Mouse (Mus musculus) hindbrain, embryonic 14.5 days (tissue): ENCODE data around the gene Cyp2d22. TPM values are rescaled to one million over a fixed set of nuclear protein-coding genes. Genes with fewer than 3 reads are reported as not detected.

ENCODE experiments used
- ATAC-seq: fragments of 200-750 bp; cut with Nextera tagmentation; 2 replicates; pipeline ENCODE4 v1.8.0; 2017; ENCODE audit warnings: moderate number of reproducible peaks, mild to moderate bottlenecking, moderate TSS enrichment, moderate library complexity; ENCODE audit not compliant: low FRiP score
- DNase-seq: peaks from one replicate; pipeline ENCODE4 v3.0.0-alpha.2; 2015; ENCODE audit warnings: low spot score
- H3K27ac ChIP-seq: fragments of 300-500 bp; sonication (generic); 2 replicates; pipeline ENCODE4 v1.5.1; 2014; ENCODE audit warnings: mild to moderate bottlenecking, moderate library complexity
- H3K27me3 ChIP-seq: fragments of 300-500 bp; sonication (generic); 2 replicates; pipeline ENCODE4 v1.6.1; 2014; ENCODE audit warnings: mild to moderate bottlenecking, low read length, mixed read lengths; ENCODE audit not compliant: control insufficient read depth, insufficient read depth
- H3K36me3 ChIP-seq: fragments of 300-500 bp; sonication (generic); replicated peaks from 2 replicates; pipeline ENCODE4 v1.6.1; 2014; ENCODE audit not compliant: control insufficient read depth, insufficient read depth
- H3K4me1 ChIP-seq: fragments of 300-500 bp; sonication (generic); replicated peaks from 2 replicates; pipeline ENCODE4 v1.6.1; 2014; ENCODE audit warnings: antibody characterized with exemption, low read length, mixed read lengths; ENCODE audit not compliant: control insufficient read depth, insufficient read depth
- H3K4me2 ChIP-seq: fragments of 300-500 bp; sonication (generic); replicated peaks from 2 replicates; pipeline ENCODE4 v1.6.1; 2014; ENCODE audit warnings: mild to moderate bottlenecking, moderate library complexity
- H3K4me3 ChIP-seq: fragments of 300-500 bp; sonication (generic); replicated peaks from 2 replicates; pipeline ENCODE4 v1.5.1; 2014; ENCODE audit warnings: mild to moderate bottlenecking, low read length
- H3K9ac ChIP-seq: fragments of 300-500 bp; sonication (generic); 2 replicates; pipeline ENCODE4 v1.6.1; 2014
- H3K9me3 ChIP-seq: fragments of 300-500 bp; sonication (generic); 2 replicates; pipeline ENCODE4 v1.6.1; 2016; ENCODE audit warnings: low read length; ENCODE audit not compliant: control insufficient read depth
- WGBS: fragments of 180-500 bp; shearing (Covaris S2); extraction: QIAGEN DNeasy Blood & Tissue Kit; methylation state at CpG from one replicate; pipeline ENCODE4 v1.1.7; 2014; 5-methylcytosine and 5-hydroxymethylcytosine counted together
- polyA plus RNA-seq: library from polyadenylated mRNA; unstranded; fragments of >200 nt; fragmentation: Nextera tagmentation; extraction: Ambion mirVana; gene quantifications from 2 replicates; pipeline ENCODE4 v1.2.1, GENCODE M21; 2014

Gene Cyp2d22
- polyA plus RNA-seq, 1 experiment from 2014 or later = 2.5 TPM

- Histone ChIP-seq H3K4me3 (no peak overlapping the region), H3K4me1 (peaks cover 15% of the 10 kb centered on the region), H3K9ac (no peak overlapping the region), H3K9me3 (no peaks in the 10 kb centered on the region), H3K4me2 (no peak overlapping the region), H3K27ac (no peak overlapping the region), H3K36me3 (peaks cover 12% of the 10 kb centered on the region), H3K27me3 (peaks cover 18% of the 10 kb centered on the region)
- no peak for ATAC-seq
- DNase-seq = no peak
- 89% methylated on average over 27 of the region's 27 CpGs for WGBS
These were observed 36.4 kb downstream of the Cyp2d22 start for GRCm38 (mm10) chr15:82343368-82344287.

DNA sequence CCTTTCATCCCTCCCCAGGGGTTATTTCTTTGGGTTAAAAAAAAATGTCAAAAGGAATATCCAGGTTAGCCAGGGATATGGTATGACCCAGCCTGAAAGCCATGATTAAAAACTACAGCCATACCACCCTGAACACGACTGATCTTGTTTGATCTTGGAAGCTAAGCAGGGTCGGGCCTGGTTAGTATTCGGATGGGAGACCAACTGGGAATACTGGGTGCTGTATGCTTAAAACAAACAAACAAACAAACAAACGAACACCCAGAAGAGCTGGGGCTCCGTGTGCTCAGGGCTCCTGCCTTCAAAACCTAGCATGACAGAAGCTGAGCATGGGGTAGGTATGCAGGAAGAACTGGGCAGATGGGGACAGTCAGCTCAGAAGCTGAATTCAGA is 37.5 kb downstream of the Cyp2d22 start:
- H3K4me1 ChIP-seq = peaks cover 21% of the 10 kb centered on the region
- ATAC-seq (no peak), DNase-seq (no peak)
- H3K4me2 ChIP-seq = no peak overlapping the region
- H3K27me3 ChIP-seq = peaks cover 18% of the 10 kb centered on the region
- peaks cover under 1% of the 10 kb centered on the region for H3K36me3 ChIP-seq
- no peak overlapping the region for H3K4me3 ChIP-seq
- H3K9me3 ChIP-seq = no peaks in the 10 kb centered on the region
- 80% methylated on average over 5 of the region's 5 CpGs for WGBS
- no peak overlapping the region for H3K9ac ChIP-seq
- no peak overlapping the region for H3K27ac ChIP-seq

GRCm38 (mm10) chr15:82341675-82342542 is 38.2 kb downstream of the Cyp2d22 start:
- Histone ChIP-seq H3K4me1 (peaks cover 16% of the 10 kb centered on the region), H3K4me2 (peak overlapping the region; percentile 51), H3K27me3 (peaks cover 18% of the 10 kb centered on the region), H3K9me3 (no peaks in the 10 kb centered on the region), H3K4me3 (no peak overlapping the region), H3K27ac (no peak overlapping the region), H3K9ac (peak overlapping the region; percentile 50; the same call in 1 of the 2 replicates), H3K36me3 (no peaks in the 10 kb centered on the region)
- 71% methylated on average over 15 of the region's 15 CpGs for WGBS
- no peak for DNase-seq
- ATAC-seq = no peak

DNA sequence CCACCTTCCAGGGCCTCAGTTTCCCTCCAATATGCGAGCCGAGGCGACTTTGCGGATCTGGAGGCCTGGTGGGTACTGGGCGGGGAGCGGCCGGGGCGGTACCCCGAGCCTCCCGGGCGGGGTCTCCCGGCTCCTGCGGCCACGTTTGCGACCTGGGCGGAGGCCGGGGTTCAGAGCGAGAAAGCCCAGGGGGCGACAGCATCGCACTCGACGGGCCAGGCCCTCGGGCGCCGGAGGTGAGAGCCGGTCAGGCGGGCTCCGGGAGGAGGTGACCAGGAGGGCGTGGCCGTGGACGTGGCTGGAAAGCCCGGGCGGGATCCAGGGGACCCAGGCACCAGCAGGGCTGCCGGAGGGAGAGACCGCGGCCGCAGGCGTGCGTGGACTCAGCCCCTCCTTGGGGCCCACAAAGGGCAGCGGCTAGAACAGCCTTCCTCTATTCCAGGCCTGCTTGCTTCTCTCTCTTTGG is 39.0 kb downstream of the Cyp2d22 start:
- H3K9ac ChIP-seq = peak overlapping the region; percentile 50
- no peak for ATAC-seq
- peaks cover 18% of the 10 kb centered on the region for H3K27me3 ChIP-seq
- H3K27ac ChIP-seq = no peak overlapping the region
- no peaks in the 10 kb centered on the region; the same call in 1 of the 2 replicates for H3K36me3 ChIP-seq
- no peaks in the 10 kb centered on the region for H3K9me3 ChIP-seq
- WGBS = 5% methylated on average over 39 of the region's 40 CpGs
- peak overlapping the region; percentile 51 for H3K4me2 ChIP-seq
- peaks cover 14% of the 10 kb centered on the region for H3K4me1 ChIP-seq
- no peak for DNase-seq
- peak overlapping the region; percentile 24 for H3K4me3 ChIP-seq

DNA sequence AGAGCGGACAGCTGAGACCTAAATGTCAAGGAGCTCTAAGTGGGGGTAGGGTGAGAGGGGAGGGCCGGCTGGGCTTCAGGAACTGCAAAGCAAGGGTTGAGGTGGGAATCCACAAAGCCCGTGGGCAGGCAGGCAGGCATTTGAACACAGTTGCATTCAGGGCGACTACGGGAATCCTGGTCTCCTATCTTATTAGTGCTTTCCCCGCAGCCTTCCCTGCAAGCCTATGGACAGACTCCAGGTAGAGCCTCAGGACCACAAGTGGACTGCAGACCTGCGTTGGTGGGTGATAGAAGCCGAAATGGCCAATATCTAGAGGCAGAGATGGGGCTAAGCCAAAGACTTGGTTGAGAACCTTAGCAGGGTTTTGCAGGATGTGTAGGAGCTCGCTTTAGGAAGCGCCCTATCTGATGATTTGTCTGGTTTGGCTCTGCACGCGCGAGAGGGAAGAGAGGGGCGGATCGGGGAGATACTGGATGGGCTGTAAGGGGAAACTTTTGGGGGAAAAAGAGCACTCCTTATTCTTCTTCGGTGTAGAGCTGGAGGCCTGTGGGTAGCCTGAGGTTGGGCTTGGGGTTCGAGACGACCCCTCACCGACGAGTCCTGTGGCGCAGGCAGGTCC is 39.5 kb downstream of the Cyp2d22 start:
- H3K4me3 ChIP-seq = peak overlapping the region; percentile 24
- H3K27ac ChIP-seq = no peak overlapping the region
- no peaks in the 10 kb centered on the region for H3K9me3 ChIP-seq
- peaks cover 14% of the 10 kb centered on the region for H3K4me1 ChIP-seq
- H3K27me3 ChIP-seq = peaks cover 18% of the 10 kb centered on the region
- H3K9ac ChIP-seq = peak overlapping the region; percentile 50
- peak overlapping the region; percentile 51 for H3K4me2 ChIP-seq
- DNase-seq (no peak), ATAC-seq (no peak)
- peaks cover 3% of the 10 kb centered on the region; the same call in 1 of the 2 replicates for H3K36me3 ChIP-seq
- 47% methylated on average over 21 of the region's 21 CpGs for WGBS

DNA sequence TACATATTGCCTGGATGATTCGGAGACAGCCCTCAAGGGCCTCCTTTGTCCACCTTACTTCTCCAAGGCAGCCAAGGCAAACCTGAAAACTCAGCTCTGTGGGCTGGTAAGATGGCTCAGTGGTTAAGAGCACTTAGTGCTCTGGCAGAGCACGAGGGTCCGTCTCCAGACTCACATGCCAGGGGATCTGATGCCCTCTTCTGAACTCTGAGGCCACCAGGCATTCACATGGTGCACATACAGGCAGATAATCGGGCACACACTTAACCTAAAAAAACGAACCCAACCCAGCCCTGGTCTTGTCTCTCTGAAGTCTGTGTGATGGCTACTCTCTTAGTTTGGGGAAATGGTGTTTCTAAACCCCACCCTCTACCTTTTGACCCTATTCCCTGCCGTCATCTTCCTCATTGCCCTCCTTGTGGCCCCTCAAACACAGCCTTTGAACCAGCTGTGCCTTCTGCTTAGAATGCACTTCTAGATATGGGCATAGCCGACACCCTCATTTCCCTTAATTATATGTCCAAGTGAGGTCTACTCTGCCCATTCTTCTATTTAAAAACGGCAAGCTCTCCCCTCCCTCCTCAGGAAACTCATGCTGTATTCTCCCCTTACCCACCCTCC is 40.3 kb downstream of the Cyp2d22 start:
- no peak for ATAC-seq
- WGBS = 81% methylated on average over 8 of the region's 8 CpGs
- no peak overlapping the region for H3K9ac ChIP-seq

GRCm38 (mm10) chr15:82339150-82339549 is 40.9 kb downstream of the Cyp2d22 start:
- Histone ChIP-seq H3K4me1 (peaks cover 14% of the 10 kb centered on the region), H3K27me3 (peaks cover 18% of the 10 kb centered on the region), H3K4me2 (peak overlapping the region; percentile 71), H3K4me3 (peak overlapping the region; percentile 59), H3K9ac (peak overlapping the region; percentile 64), H3K36me3 (peaks cover 16% of the 10 kb centered on the region), H3K27ac (no peak overlapping the region), H3K9me3 (no peaks in the 10 kb centered on the region)
- 58% methylated on average over 10 of the region's 10 CpGs for WGBS
- no peak for DNase-seq
- no peak for ATAC-seq

More for the DNA sequence above, 40.3 kb downstream of the Cyp2d22 start:
- Histone ChIP-seq H3K9me3 (no peaks in the 10 kb centered on the region), H3K27ac (no peak overlapping the region), H3K27me3 (peaks cover 18% of the 10 kb centered on the region), H3K36me3 (peaks cover 11% of the 10 kb centered on the region), H3K4me2 (peak overlapping the region; percentile 71; the same call in 1 of the 2 replicates), H3K4me3 (no peak overlapping the region), H3K4me1 (peaks cover 14% of the 10 kb centered on the region)
- no peak for DNase-seq

DNA sequence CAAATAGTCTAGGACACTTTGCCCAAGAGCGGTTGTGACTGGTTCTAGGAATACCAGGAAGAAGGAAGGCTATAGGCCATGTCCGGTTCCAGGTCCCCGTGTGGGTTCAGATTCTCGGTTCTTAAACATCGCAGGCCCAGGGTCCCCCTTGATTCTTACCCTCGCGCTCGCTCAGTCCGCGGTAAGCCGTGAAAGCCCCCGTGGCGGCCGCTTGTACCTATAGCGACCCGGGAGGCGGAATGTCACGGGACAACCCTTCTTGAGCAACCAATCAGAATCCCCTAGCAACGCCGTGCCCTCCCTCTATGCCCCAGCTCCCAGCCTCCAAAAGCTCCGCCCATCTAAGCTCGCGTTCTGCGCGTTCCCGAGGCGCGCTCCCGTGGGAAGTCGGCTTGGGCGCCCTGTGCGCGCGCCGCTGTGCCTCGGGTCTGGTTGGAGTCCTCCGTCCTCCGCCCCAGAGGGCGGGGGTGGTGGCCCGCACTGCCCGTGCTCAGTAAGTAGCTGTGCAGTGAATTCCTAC is 41.4 kb downstream of the Cyp2d22 start, which contains the start of the genes Naga, Pheta2 and Smdt1:
Gene Naga (minus strand): TSS at position 333 of the 520 bp plus-strand sequence.
Gene Pheta2 (plus strand): TSS at position 350 of the 520 bp plus-strand sequence.
Gene Smdt1 (plus strand): TSS at position 367 of the 520 bp plus-strand sequence.
- Histone ChIP-seq H3K4me3 (peak within 1 kb of the TSS; percentile 59), H3K4me1 (peaks cover 14% of the 10 kb centered on the region), H3K27me3 (peaks cover 18% of the 10 kb centered on the region), H3K9ac (peak within 1 kb of the TSS; percentile 64), H3K36me3 (peaks cover 16% of the 10 kb centered on the region), H3K9me3 (no peaks in the 10 kb centered on the region), H3K27ac (0 out of 2 replicates have a peak within 1 kb of the TSS, but pooled peaks have one; percentile 52), H3K4me2 (peak within 1 kb of the TSS; percentile 71)
- under 1% methylated on average over 41 of the region's 41 CpGs for WGBS
- ATAC-seq (peak; percentile 89), DNase-seq (peak; percentile 96)
